Mouse (Mus musculus) forebrain, embryonic 16.5 days (tissue): ENCODE results near the gene R3hdm1. TPM values are rescaled to one million over a fixed set of nuclear protein-coding genes. Genes with fewer than 3 reads are reported as not detected.
"Not testable (repeated sequence)": the region's sequence is repeated elsewhere in the genome, so short reads cannot be mapped to it uniquely, and the experiment has no call there.

Experiments
- ATAC-seq: fragments of 200-750 bp; cut with Nextera tagmentation; 2 replicates; pipeline ENCODE4 v1.8.0; 2017; ENCODE audit warnings: mild to moderate bottlenecking, moderate library complexity
- H3K27ac ChIP-seq: fragments of 300-500 bp; sonication (generic); 2 replicates; pipeline ENCODE4 v1.5.1; 2014; ENCODE audit warnings: low read length, control low read depth
- H3K27me3 ChIP-seq: fragments of 300-500 bp; sonication (generic); replicated peaks from 2 replicates; pipeline ENCODE4 v1.6.1; 2014; ENCODE audit warnings: low read length; ENCODE audit not compliant: control insufficient read depth, insufficient read depth
- H3K36me3 ChIP-seq: fragments of 300-500 bp; sonication (generic); 2 replicates; pipeline ENCODE4 v1.6.1; 2014; ENCODE audit not compliant: control insufficient read depth, insufficient read depth
- H3K4me1 ChIP-seq: fragments of 300-500 bp; sonication (generic); replicated peaks from 2 replicates; pipeline ENCODE4 v1.6.1; 2014; ENCODE audit warnings: low read length; ENCODE audit not compliant: control insufficient read depth, insufficient read depth
- H3K4me2 ChIP-seq: fragments of 300-500 bp; sonication (generic); 2 replicates; pipeline ENCODE4 v1.6.1; 2014; ENCODE audit warnings: mild to moderate bottlenecking, low read length, control low read depth
- H3K4me3 ChIP-seq: fragments of 300-500 bp; sonication (generic); replicated peaks from 2 replicates; pipeline ENCODE4 v1.5.1; 2014; ENCODE audit warnings: mild to moderate bottlenecking, low read length, control low read depth
- H3K9ac ChIP-seq: fragments of 300-500 bp; sonication (generic); replicated peaks from 2 replicates; pipeline ENCODE4 v1.6.1; 2014; ENCODE audit warnings: low read depth, low read length, control low read depth
- H3K9me3 ChIP-seq: fragments of 300-500 bp; sonication (generic); 2 replicates; pipeline ENCODE4 v1.6.1; 2016; ENCODE audit warnings: low read length; ENCODE audit not compliant: control insufficient read depth
- WGBS: fragments of 180-500 bp; shearing (Covaris S2); extraction: QIAGEN DNeasy Blood & Tissue Kit; methylation state at CpG from one replicate; pipeline ENCODE4 v1.1.7; 2014; 5-methylcytosine and 5-hydroxymethylcytosine counted together
- polyA plus RNA-seq: library from polyadenylated mRNA; unstranded; fragments of >200 nt; fragmentation: Nextera tagmentation; extraction: Ambion mirVana; gene quantifications from 2 replicates; pipeline ENCODE4 v1.2.1, GENCODE M21; 2015

Gene R3hdm1
- polyA plus RNA-seq, 1 experiment from 2014 or later, result 109 TPM

DNA sequence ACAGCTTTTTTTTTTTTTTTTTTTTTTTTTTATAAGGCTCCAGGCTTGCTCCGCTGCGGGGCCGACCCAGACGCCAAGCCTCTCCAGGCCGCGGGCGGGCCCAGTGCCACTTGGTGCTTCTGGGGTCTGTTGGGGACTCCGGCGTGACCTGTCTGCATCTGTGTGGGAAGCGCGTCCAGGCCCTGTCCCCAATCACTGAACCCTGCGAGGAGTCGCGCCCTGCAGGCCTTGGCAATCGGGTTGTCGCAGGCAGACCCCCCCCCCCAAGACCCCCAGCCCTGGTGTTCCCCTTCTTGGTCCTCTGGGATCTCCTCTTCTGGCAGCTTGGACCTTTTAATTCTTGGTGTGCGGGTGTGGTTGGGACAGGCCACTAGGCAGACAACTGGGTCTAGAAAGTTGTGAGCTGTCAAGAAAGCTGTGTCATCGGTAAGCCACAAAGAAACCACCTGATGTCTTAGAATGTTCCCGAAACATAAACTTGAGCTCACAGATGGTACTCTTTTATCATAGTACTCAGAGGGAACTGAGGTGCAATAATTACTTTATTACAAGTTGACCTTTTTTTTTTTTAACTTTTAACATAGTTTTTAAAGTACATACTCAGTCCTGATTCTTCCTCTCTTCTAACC, 141.7 kb downstream of the R3hdm1 start:
- Histone ChIP-seq H3K9me3 (no peaks in the 10 kb centered on the region), H3K27ac (peak overlapping the region; percentile 86), H3K9ac (peak overlapping the region; percentile 87), H3K27me3 (no peaks in the 10 kb centered on the region), H3K4me1 (peaks cover 13% of the 10 kb centered on the region), H3K36me3 (no peaks in the 10 kb centered on the region), H3K4me2 (peak overlapping the region; percentile 57), H3K4me3 (peak overlapping the region; percentile 78)
- under 1% methylated on average over 19 of the region's 19 CpGs for WGBS
- ATAC-seq, result no peak

DNA sequence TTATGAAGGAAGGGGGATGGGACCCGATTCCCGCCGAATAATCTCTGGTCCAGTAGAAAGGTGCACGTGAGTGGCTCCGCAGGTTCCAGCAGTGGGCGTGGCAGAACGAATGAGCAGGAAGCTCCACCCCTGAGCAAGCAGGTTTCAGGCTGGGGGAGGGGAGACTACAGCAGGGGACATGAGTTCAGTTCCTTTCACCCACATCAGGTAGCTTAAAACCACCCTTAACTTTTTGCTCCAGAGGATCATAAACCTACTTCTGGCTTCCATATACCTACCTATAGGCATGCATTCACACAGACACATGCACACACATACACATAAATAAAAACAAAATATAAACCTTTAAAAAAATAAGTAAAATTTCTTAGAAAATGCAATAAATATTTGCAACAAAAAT, 164.0 kb downstream of the R3hdm1 start:
- H3K36me3 ChIP-seq, result peaks cover 44% of the 10 kb centered on the region
- H3K27ac ChIP-seq, H3K4me1 ChIP-seq, H3K4me3 ChIP-seq, H3K4me2 ChIP-seq, ATAC-seq, H3K9me3 ChIP-seq, H3K27me3 ChIP-seq, H3K9ac ChIP-seq: not testable (repeated sequence)
- 85% methylated on average over 7 of the region's 7 CpGs for WGBS

- 94% methylated on average over 3 of the region's 3 CpGs for WGBS
- H3K4me1 ChIP-seq, result no peaks in the 10 kb centered on the region
- no peak overlapping the region for H3K9ac ChIP-seq
- no peak for ATAC-seq
- H3K4me2 ChIP-seq, result no peak overlapping the region
- H3K27me3 ChIP-seq, result no peaks in the 10 kb centered on the region
- H3K9me3 ChIP-seq, result no peaks in the 10 kb centered on the region
- H3K36me3 ChIP-seq, result peaks cover 54% of the 10 kb centered on the region
- no peak overlapping the region for H3K27ac ChIP-seq
- H3K4me3 ChIP-seq, result no peak overlapping the region
Measured at GRCm38 (mm10) chr1:128270731-128271130, 167.6 kb downstream of the R3hdm1 start.

- H3K4me3 ChIP-seq, result no peak overlapping the region
- 100% methylated on average over 1 of the region's 1 CpGs for WGBS
- H3K36me3 ChIP-seq, result peaks cover 51% of the 10 kb centered on the region
Measured at GRCm38 (mm10) chr1:128275908-128276307, 172.8 kb downstream of the R3hdm1 start.

GRCm38 (mm10) chr1:128278563-128278962, 175.5 kb downstream of the R3hdm1 start:
- ATAC-seq, result no peak
- no peak overlapping the region for H3K4me3 ChIP-seq
- WGBS, result 96% methylated on average over 3 of the region's 3 CpGs
- no peaks in the 10 kb centered on the region for H3K27me3 ChIP-seq
- no peaks in the 10 kb centered on the region for H3K4me1 ChIP-seq
- H3K36me3 ChIP-seq, result peaks cover 37% of the 10 kb centered on the region
- no peak overlapping the region for H3K27ac ChIP-seq
- no peaks in the 10 kb centered on the region for H3K9me3 ChIP-seq
- H3K4me2 ChIP-seq, result no peak overlapping the region
- H3K9ac ChIP-seq, result no peak overlapping the region

More at GRCm38 (mm10) chr1:128275908-128276307, 172.8 kb downstream of the R3hdm1 start:
- no peaks in the 10 kb centered on the region for H3K4me1 ChIP-seq
- H3K27ac ChIP-seq, result no peak overlapping the region
- H3K9ac ChIP-seq, result no peak overlapping the region
- no peak for ATAC-seq
- H3K9me3 ChIP-seq, result no peaks in the 10 kb centered on the region
- no peaks in the 10 kb centered on the region for H3K27me3 ChIP-seq
- H3K4me2 ChIP-seq, result no peak overlapping the region

DNA sequence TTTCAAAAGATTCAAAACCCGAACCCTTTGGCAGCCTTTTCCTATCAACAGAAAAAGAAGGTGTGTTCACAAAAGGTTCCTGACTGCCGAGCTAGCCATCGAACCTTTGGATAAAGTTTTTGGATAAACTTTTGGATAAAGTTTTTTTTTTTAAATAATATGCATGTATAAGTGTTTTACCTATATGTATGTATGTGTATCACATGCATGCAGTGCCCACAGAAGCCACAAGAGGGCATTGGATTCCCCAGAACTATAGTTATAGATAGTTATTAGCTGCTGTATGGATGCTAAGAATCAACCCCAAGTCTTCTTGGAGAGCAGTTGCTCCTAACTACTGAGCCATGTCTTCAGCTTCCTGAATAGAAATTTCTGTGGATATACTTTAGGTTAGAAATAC, 178.7 kb downstream of the R3hdm1 start:
- WGBS, result 96% methylated on average over 3 of the region's 3 CpGs

GRCm38 (mm10) chr1:128282924-128283323, 179.8 kb downstream of the R3hdm1 start:
- H3K36me3 ChIP-seq, result peaks cover 14% of the 10 kb centered on the region
- no peak for ATAC-seq
- WGBS, result 94% methylated on average over 3 of the region's 3 CpGs

More for the DNA sequence above, 178.7 kb downstream of the R3hdm1 start:
- H3K27ac ChIP-seq, result no peak overlapping the region
- H3K4me3 ChIP-seq, result no peak overlapping the region
- no peaks in the 10 kb centered on the region for H3K27me3 ChIP-seq
- H3K4me1 ChIP-seq, result no peaks in the 10 kb centered on the region
- 0 out of 2 replicates have a peak, but pooled peaks cover 2% of the 10 kb centered on the region for H3K9me3 ChIP-seq
- no peak for ATAC-seq
- H3K9ac ChIP-seq, result no peak overlapping the region
- H3K4me2 ChIP-seq, result no peak overlapping the region
- peaks cover 25% of the 10 kb centered on the region for H3K36me3 ChIP-seq

GRCm38 (mm10) chr1:128284157-128284690, 181.1 kb downstream of the R3hdm1 start:
- H3K4me3 ChIP-seq, result no peak overlapping the region
- no peaks in the 10 kb centered on the region for H3K4me1 ChIP-seq
- no peaks in the 10 kb centered on the region for H3K27me3 ChIP-seq
- H3K9ac ChIP-seq, result no peak overlapping the region
- H3K4me2 ChIP-seq, result no peak overlapping the region
- WGBS, result 88% methylated on average over 8 of the region's 8 CpGs
- ATAC-seq, result no peak
- H3K9me3 ChIP-seq, result 0 out of 2 replicates have a peak, but pooled peaks cover 2% of the 10 kb centered on the region
- H3K27ac ChIP-seq, result no peak overlapping the region
- H3K36me3 ChIP-seq, result peaks cover 8% of the 10 kb centered on the region

More at GRCm38 (mm10) chr1:128282924-128283323, 179.8 kb downstream of the R3hdm1 start:
- no peak overlapping the region for H3K4me2 ChIP-seq
- 0 out of 2 replicates have a peak, but pooled peaks cover 2% of the 10 kb centered on the region for H3K9me3 ChIP-seq
- no peak overlapping the region for H3K9ac ChIP-seq
- no peaks in the 10 kb centered on the region for H3K4me1 ChIP-seq
- H3K27me3 ChIP-seq, result no peaks in the 10 kb centered on the region
- no peak overlapping the region for H3K27ac ChIP-seq
- H3K4me3 ChIP-seq, result no peak overlapping the region

DNA sequence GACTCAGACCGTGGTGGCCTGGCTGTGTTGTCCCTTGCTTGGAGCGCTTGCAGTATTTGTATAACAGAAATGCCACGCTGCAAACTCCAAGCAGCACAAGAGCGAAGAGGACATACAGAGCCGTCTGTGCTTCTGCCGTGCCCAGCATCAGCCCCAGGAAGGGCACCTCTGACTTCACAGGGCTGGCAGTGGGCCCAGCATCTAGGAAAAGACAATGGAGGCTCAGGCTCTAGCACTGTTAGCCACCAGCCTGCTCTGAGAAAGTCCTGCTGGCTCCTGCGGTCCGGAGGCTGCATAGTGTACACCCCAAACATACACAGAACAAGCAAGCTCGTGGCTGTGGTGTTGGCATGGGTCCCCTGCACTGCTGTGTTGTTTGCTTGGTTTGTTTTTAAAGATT, 182.0 kb downstream of the R3hdm1 start:
- no peak overlapping the region for H3K4me3 ChIP-seq
- WGBS, result 62% methylated on average over 9 of the region's 9 CpGs
- H3K9me3 ChIP-seq, result 0 out of 2 replicates have a peak, but pooled peaks cover 2% of the 10 kb centered on the region
- no peak overlapping the region for H3K9ac ChIP-seq
- ATAC-seq, result 0 out of 2 replicates have a peak, but pooled peaks have one; percentile 18
- H3K4me2 ChIP-seq, result no peak overlapping the region
- no peaks in the 10 kb centered on the region for H3K27me3 ChIP-seq
- no peak overlapping the region for H3K27ac ChIP-seq
- no peaks in the 10 kb centered on the region for H3K4me1 ChIP-seq
- no peaks in the 10 kb centered on the region; the same call in 1 of the 2 replicates for H3K36me3 ChIP-seq
